Mouse (Mus musculus): Measurements from ENCODE around the gene Hs6st3.

DNA sequence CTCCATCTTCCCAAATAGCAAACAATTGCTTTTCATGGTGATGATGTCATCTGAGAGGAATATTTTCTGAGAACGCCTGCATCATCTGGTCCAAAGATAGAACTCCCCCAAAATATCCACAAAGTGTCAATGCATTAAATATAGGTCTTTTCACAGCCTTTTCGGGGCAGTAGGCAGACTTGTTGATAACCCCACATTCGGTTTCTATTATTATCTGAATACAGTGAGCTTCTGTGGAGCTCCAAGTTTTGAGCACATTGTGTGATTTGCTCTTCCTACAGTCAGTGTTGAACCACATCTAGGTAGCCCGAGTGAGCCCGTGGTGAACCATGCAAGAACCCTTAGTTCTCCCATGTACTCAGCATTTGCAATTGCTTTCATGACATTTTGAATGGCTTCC lies 402.4 kb downstream of the Hs6st3 start:
- TF ChIP-seq POLR2A (IDR thresholded peaks at IDR 0.05; ENCODE audit: low read depth, low read length) (no peak), CTCF (conservative IDR thresholded peaks at IDR 0.05 in 1 of 2, IDR thresholded peaks at IDR 0.05 in 1 of 2; ENCODE audit: low read depth in 2 of 2, low read length in 2 of 2) (no peak), BHLHE40 (IDR thresholded peaks at IDR 0.05; ENCODE audit: low read depth, low read length) (no peak)
